Comparison of ENCODE assay signal across 16 mouse cellular contexts in the genomic region with DNA sequence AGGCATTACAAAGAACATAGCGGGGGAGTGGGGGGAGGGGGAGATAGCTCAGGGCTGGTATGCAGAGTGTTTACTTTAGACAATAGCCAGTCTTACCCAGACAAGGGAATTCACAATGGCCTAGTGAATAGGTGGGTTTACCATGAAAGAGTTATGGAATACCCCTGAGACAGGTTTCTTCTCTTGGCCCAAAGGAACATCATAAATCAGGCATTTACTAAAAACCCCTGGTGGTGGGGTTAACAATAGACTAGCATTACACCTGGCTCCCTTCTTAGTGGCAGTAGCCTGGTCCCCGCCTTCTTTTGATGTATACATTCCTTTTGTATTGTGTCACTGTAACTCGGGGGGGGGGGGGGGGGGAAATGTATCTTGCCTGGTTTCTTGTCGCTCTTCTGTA.
"Had no signal": no experiment of that assay in that cellular context is flagged by ENCODE, and none has a peak within 500 bp of the region (broad histone marks: within the 10 kb centered on the region; RNA-seq: fewer than 3 reads in every experiment).

No protein-coding gene starts in this region.

- H3K9ac ChIP-seq: lung, embryonic 14.5 days; midbrain, embryonic 13.5 days; midbrain, embryonic 15.5 days; neural tube, embryonic 12.5 days; stomach, embryonic 15.5 days had no signal

- H3K9me3 ChIP-seq: megakaryocyte, embryonic 14.5 days; midbrain, embryonic 13.5 days; midbrain, embryonic 15.5 days; neural tube, embryonic 12.5 days; stomach, embryonic 15.5 days had no signal

- H3K4me3 ChIP-seq: megakaryocyte, embryonic 14.5 days; midbrain, embryonic 13.5 days; midbrain, embryonic 15.5 days; neural tube, embryonic 12.5 days; stomach, embryonic 15.5 days had no signal

- H3K4me1 ChIP-seq: megakaryocyte, embryonic 14.5 days; midbrain, embryonic 13.5 days; midbrain, embryonic 15.5 days; neural tube, embryonic 12.5 days; stomach, embryonic 15.5 days had no signal

- DNase-seq: lung, adult 18-20 months; lung, embryonic 14.5 days; lung, postnatal 10 days; lung, postnatal 36 days; right cerebral cortex, postnatal 14 days; thymus, adult 2 months; thymus, postnatal 25 days; thymus, postnatal 4 days had no signal

- H3K27ac ChIP-seq: macrophage; midbrain, embryonic 13.5 days; midbrain, embryonic 15.5 days; neural tube, embryonic 12.5 days; stomach, embryonic 15.5 days; stomach, postnatal 0 days had no signal

- ATAC-seq: midbrain, embryonic 13.5 days; midbrain, embryonic 15.5 days had no signal

- H3K27me3 ChIP-seq: megakaryocyte, embryonic 14.5 days; midbrain, embryonic 13.5 days; midbrain, embryonic 15.5 days; neural tube, embryonic 12.5 days; stomach, embryonic 15.5 days had no signal

- H3K36me3 ChIP-seq: midbrain, embryonic 13.5 days; midbrain, embryonic 15.5 days; neural tube, embryonic 12.5 days; stomach, embryonic 15.5 days had no signal

- H3K4me2 ChIP-seq: lung, embryonic 14.5 days; midbrain, embryonic 11.5 days; midbrain, embryonic 13.5 days; midbrain, embryonic 15.5 days; neural tube, embryonic 12.5 days; stomach, embryonic 15.5 days had no signal
